Mouse (Mus musculus) ES-E14 (cell line): Measurements from ENCODE around the gene Tubb2a. TPM values are rescaled to one million over a fixed set of nuclear protein-coding genes. Genes with fewer than 3 reads are reported as not detected.

Experiments
- DNase-seq: peaks from one replicate; pipeline ENCODE4 v3.0.0-alpha.2; 2013; ENCODE audit warnings: low read depth, low spot score
- H3K27ac ChIP-seq: 2 replicates; pipeline ENCODE4 v1.5.1; 2012; ENCODE audit warnings: low read depth, mild to moderate bottlenecking, low read length, moderate library complexity, mixed read lengths; ENCODE audit not compliant: poor library complexity, insufficient read depth, severe bottlenecking
- H3K36me3 ChIP-seq: 2 replicates; pipeline ENCODE4 v1.6.1; 2012; ENCODE audit warnings: mild to moderate bottlenecking, low read length, moderate library complexity, mixed read lengths; ENCODE audit not compliant: control insufficient read depth, poor library complexity, insufficient read depth, severe bottlenecking
- H3K4me1 ChIP-seq, 2 experiments: fragments of 150-350 bp in 1 of 2; sonication (generic) in 1 of 2; 2 replicates each; pipeline ENCODE4 v1.6.1; 2012; ENCODE audit warnings: low read length in 2 of 2, mild to moderate bottlenecking in 1 of 2, mixed read lengths in 1 of 2; ENCODE audit not compliant: control insufficient read depth in 2 of 2, insufficient read depth in 2 of 2, poor library complexity in 1 of 2
- H3K4me3 ChIP-seq, 2 experiments: fragments of 150-350 bp in 1 of 2; sonication (generic) in 1 of 2; 2 replicates each; pipeline ENCODE4 v1.5.1; 2012; ENCODE audit warnings: low read length in 2 of 2, low read depth in 1 of 2, mild to moderate bottlenecking in 1 of 2, mixed read lengths in 1 of 2; ENCODE audit not compliant: insufficient read depth in 1 of 2, poor library complexity in 1 of 2, severe bottlenecking in 1 of 2
- H3K9ac ChIP-seq: 2 replicates; pipeline ENCODE4 v1.6.1; 2012; ENCODE audit warnings: low read depth, mild to moderate bottlenecking, low read length, mixed read lengths; ENCODE audit not compliant: poor library complexity, insufficient read depth, severe bottlenecking
- H3K9me3 ChIP-seq: fragments of 150-350 bp; sonication (generic); 2 replicates; pipeline ENCODE4 v1.6.1; 2012; ENCODE audit warnings: low read depth, mild to moderate bottlenecking, low read length; ENCODE audit not compliant: control insufficient read depth, insufficient read depth
- CHD2 ChIP-seq: IDR thresholded peaks from 2 replicates; pipeline ENCODE4 v1.6.1; 2014; ENCODE audit warnings: mild to moderate bottlenecking, low read depth, low read length, inconsistent platforms
- HCFC1 ChIP-seq: IDR thresholded peaks from 2 replicates; pipeline ENCODE4 v1.6.1; 2012; ENCODE audit warnings: low read length, inconsistent platforms, borderline replicate concordance; ENCODE audit not compliant: insufficient read depth
- MAFK ChIP-seq: IDR thresholded peaks from 2 replicates; pipeline ENCODE4 v1.6.1; 2014; ENCODE audit warnings: mild to moderate bottlenecking, low read depth, low read length, inconsistent platforms; ENCODE audit not compliant: insufficient read depth
- ZC3H11A ChIP-seq: IDR thresholded peaks from 2 replicates; pipeline ENCODE4 v1.6.1; 2012; ENCODE audit warnings: low read depth, mild to moderate bottlenecking, inconsistent platforms, low read length, borderline replicate concordance
- ZNF384 ChIP-seq: IDR thresholded peaks from 2 replicates; pipeline ENCODE4 v1.6.1; 2012; ENCODE audit warnings: low read depth, low read length, inconsistent platforms
- in situ Hi-C, 2 experiments: fragments of 600-800 bp; cut with MboI; formaldehyde crosslinking; loops; one replicate each; pipeline ENCODE4 v1.15.1; 2025; ENCODE audit warnings: low sequenced_read_pairs in 2 of 2, inconsistent platforms in 1 of 2; ENCODE audit not compliant: unreplicated experiment in 2 of 2
- total RNA-seq: library from RNA; depleted of rRNA; stranded (reverse); fragments of 300-350 nt; gene quantifications from 2 replicates; pipeline ENCODE4 v1.2.3, GENCODE M21; 2012

Gene Tubb2a
- total RNA-seq, 1 experiment = 62.2 TPM

DNA sequence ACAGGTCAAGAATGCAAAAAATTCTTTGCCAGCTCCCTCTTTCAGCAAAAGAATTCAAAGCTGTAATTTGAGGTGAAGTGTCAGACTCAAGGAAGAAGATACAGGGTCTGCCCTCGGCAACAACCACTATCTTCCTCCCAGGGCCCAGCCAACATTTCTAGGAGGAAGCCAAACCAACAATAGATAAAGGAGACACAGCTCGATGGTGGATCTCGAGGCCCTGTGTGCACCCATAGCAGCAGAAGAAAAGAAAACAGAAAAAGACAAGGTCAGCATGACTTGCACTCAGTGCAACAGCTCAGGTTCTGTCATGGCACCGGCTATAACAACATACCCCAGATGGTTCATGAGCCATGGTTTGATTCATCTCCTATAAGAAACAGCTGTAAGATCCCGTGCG is 38.7 kb upstream of the Tubb2a start:
- in situ Hi-C loops = no loop called here
- Histone ChIP-seq H3K36me3 (no peaks in the 10 kb centered on the region), H3K27ac (no peak overlapping the region), H3K4me3 (no peak overlapping the region), H3K4me1 (peaks cover 4 to 5% of the 10 kb centered on the region in 2 experiments), H3K9ac (no peak overlapping the region), H3K9me3 (no peaks in the 10 kb centered on the region)
- DNase-seq = no peak
- no peak for TF ChIP-seq ZNF384
- no peak for TF ChIP-seq ZC3H11A
- no peak for TF ChIP-seq HCFC1
- no peak for TF ChIP-seq CHD2
- no peak for TF ChIP-seq MAFK

DNA sequence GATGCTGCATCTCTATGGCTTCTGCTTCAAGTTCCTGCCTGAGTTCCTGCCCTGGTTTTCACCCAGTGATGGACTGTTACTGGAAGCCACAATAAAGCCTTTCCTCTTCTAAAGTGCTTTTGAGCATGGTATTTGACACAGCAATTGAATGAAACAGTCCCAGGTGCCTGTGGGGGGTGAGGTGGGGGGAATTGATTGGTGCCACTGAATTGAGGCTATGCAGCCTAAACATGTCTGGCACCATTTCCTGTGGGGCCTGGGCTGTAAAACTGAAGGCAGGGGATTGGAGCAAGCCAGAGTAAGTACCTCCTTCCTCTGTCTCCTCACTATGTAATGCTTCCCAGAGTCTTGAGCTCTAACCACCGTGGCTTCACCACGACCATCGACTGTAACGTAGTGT is 36.8 kb upstream of the Tubb2a start:
- H3K4me3 ChIP-seq = no peak overlapping the region
- no peak for DNase-seq
- in situ Hi-C loops = no loop called here
- TF ChIP-seq MAFK (no peak), ZC3H11A (no peak), CHD2 (no peak), HCFC1 (no peak), ZNF384 (no peak)
- no peak overlapping the region for H3K27ac ChIP-seq
- peaks cover 11 to 18% of the 10 kb centered on the region in 2 experiments for H3K4me1 ChIP-seq
- H3K9me3 ChIP-seq = no peaks in the 10 kb centered on the region
- no peak overlapping the region for H3K9ac ChIP-seq
- no peaks in the 10 kb centered on the region for H3K36me3 ChIP-seq

DNA sequence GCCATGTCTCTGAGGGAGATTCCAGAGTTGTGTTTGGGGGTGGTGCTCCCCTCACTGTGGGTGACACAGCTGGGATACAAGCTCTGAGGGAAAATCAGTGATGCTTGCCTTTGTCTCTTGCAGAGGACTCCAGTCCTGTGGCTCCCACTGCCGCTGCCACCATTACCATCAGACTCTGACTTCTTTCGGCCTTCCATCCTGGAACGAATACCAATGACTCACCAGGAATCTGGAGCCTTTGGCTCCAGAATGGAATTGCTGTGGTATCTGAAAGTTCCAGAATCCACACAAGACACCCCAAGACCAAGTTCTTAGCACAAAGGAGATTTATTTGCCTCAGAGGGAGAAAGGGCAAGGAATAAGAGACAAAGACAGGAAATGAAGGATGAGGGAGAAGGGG is 35.3 kb upstream of the Tubb2a start:
- Histone ChIP-seq H3K27ac (no peak overlapping the region; the same call in 1 of the 2 replicates), H3K4me1 (peaks cover 9 to 25% of the 10 kb centered on the region in 2 experiments), H3K9ac (no peak overlapping the region), H3K9me3 (no peaks in the 10 kb centered on the region), H3K4me3 (no peak overlapping the region), H3K36me3 (no peaks in the 10 kb centered on the region)
- DNase-seq = no peak
- TF ChIP-seq HCFC1 (no peak), CHD2 (no peak), ZNF384 (no peak), ZC3H11A (no peak), MAFK (no peak)
- in situ Hi-C loops = no loop called here

DNA sequence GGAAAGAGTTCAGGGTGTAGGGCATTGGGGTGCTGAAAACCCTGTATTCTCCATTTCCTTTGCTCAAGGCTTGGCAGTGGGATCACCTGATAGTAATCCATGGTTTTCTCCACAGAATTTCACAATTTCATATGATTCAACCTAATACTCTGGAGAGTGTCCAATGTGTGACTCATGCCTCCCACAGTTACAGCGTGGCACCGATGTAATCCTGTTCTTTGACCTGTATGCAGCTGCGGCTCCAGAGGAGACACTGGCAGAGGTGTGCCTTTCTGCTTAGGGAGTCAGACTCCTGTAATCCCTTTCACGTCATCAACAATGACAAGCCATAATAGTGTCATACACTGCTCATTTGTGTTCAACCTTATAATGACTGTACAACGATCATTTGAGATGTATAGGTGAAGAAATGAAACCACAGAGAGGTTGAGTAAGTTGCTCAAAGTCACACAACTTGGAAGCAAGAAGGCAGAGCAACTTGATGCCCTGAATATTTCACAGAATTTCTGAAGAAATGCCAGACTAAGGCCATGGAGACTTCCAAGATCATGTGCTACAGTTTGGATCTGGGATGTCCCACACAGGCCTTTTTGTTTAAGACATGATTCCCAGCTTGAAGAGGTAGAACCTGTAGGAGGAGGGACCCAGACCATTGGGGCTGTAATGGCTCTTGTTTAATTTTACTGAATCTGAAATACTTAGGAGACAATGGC is 34.7 kb upstream of the Tubb2a start:
- no peak for DNase-seq
- no peak overlapping the region for H3K9ac ChIP-seq
- in situ Hi-C loops = no loop called here
- no peak for TF ChIP-seq MAFK
- no peak overlapping the region; the same call in 1 of the 2 replicates for H3K27ac ChIP-seq
- H3K9me3 ChIP-seq = no peaks in the 10 kb centered on the region
- H3K4me1 ChIP-seq = peaks cover 9 to 25% of the 10 kb centered on the region in 2 experiments
- H3K36me3 ChIP-seq = no peaks in the 10 kb centered on the region
- no peak overlapping the region for H3K4me3 ChIP-seq

DNA sequence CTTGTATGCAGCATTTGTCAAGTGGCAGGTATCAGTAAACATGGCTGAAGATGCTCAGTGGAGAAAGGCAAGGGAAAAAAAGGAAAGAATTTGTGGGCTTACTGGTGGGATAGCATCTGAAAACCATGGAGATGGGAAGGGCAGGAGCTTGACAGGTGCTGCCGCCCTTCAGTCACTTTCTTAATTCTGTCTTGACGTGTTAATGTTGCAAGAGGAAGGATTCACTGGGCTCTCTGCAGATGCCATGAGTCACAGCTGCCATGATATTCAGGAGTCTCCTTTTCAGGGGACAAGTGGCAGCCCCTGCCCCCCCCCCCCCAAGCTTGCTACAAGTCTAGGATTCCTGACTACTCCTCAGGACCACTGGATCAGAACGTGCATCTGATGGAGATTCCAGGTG is 34.1 kb upstream of the Tubb2a start:
- Histone ChIP-seq H3K36me3 (no peaks in the 10 kb centered on the region), H3K4me1 (peaks cover 9 to 25% of the 10 kb centered on the region in 2 experiments), H3K27ac (no peak overlapping the region), H3K9ac (no peak overlapping the region), H3K4me3 (no peak overlapping the region), H3K9me3 (no peaks in the 10 kb centered on the region)
- TF ChIP-seq ZC3H11A (no peak), HCFC1 (no peak), CHD2 (no peak), ZNF384 (no peak), MAFK (no peak)
- DNase-seq = no peak
- in situ Hi-C loops = no loop called here
